Mouse (Mus musculus) small intestine, adult 2 months (tissue): ENCODE results near the gene Zc3h12b.

Experiments
- CTCF ChIP-seq: fragments of 200-500 bp; IDR thresholded peaks from 2 replicates; pipeline ENCODE4 v1.5.1; 2012; ENCODE audit warnings: low read depth, mild to moderate bottlenecking, control low read depth, inconsistent platforms, low read length, moderate library complexity, mixed read lengths; ENCODE audit not compliant: insufficient replicate concordance, insufficient read length; ENCODE audit errors: extremely low read depth
- POLR2A ChIP-seq: fragments of 200-500 bp; IDR thresholded peaks from 2 replicates; pipeline ENCODE4 v1.6.1; 2012; ENCODE audit warnings: low read depth, mild to moderate bottlenecking, control low read depth, inconsistent platforms, low read length, moderate library complexity

- TF ChIP-seq CTCF = no peak
- no peak for TF ChIP-seq POLR2A
These were observed 239.3 kb downstream of the Zc3h12b start for GRCm38 (mm10) chrX:95950776-95951175.
